Mouse (Mus musculus) olfactory bulb, adult 2 months (tissue): ENCODE data around the gene Mcpt1.

ENCODE experiments used
- CTCF ChIP-seq: fragments of 200-500 bp; IDR thresholded peaks from 2 replicates; pipeline ENCODE4 v1.5.1; 2012; ENCODE audit warnings: low read depth, mild to moderate bottlenecking, low read length, moderate library complexity; ENCODE audit not compliant: insufficient read depth
- POLR2A ChIP-seq: fragments of 200-500 bp; IDR thresholded peaks from 2 replicates; pipeline ENCODE4 v1.6.1; 2012; ENCODE audit warnings: mild to moderate bottlenecking, low read depth, low read length, moderate library complexity; ENCODE audit not compliant: insufficient read depth

- TF ChIP-seq CTCF: no peak
- TF ChIP-seq POLR2A: no peak
Measured at GRCm38 (mm10) chr14:56013924-56014323, 3.8 kb upstream of the Mcpt1 start.
